Mouse (Mus musculus) kidney, adult 2 months (tissue): ENCODE results near the gene Wbp2.

Experiments
- CTCF ChIP-seq: fragments of 200-500 bp; conservative IDR thresholded peaks from 2 replicates; pipeline ENCODE4 v1.5.1; 2011; ENCODE audit warnings: low read depth, mild to moderate bottlenecking, control low read depth, low read length, moderate library complexity, mixed read lengths; ENCODE audit not compliant: insufficient read depth, insufficient read length
- POLR2A ChIP-seq: fragments of 200-500 bp; IDR thresholded peaks from one replicate; pipeline ENCODE4 v1.6.1; 2011; ENCODE audit warnings: low read depth, low read length, control low read depth

DNA sequence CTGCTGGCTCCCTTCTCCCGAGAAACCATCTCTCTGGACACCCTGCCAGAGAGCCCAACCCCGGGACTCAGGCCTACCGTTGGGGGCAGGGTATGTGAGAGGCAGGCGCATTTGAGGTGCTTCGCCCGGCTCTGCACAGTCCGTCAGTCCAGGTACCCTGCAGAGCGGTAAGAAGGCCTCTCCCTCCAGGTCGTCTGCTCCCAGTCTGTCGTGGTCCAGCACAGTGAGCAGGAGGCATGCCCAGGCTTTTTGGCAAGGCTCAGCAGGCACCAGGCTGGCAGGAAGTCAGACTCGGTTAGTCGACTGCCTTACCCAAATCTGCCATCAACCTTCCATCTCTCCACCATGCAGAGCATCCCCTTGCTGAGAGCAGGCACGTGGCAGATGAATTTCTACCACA is 23.2 kb downstream of the Wbp2 start:
- TF ChIP-seq POLR2A (no peak), CTCF (no peak)
